Mouse (Mus musculus) telencephalon, adult 2 months (tissue): ENCODE data around the gene Cd4.
"Not testable (repeated sequence)": the region's sequence is repeated elsewhere in the genome, so short reads cannot be mapped to it uniquely, and the experiment has no call there.

Source experiments
- DNase-seq: peaks from one replicate; pipeline ENCODE4 v3.0.0-alpha.2; 2011; ENCODE audit warnings: low read depth, low spot score

Cd4 gene

GRCm38 (mm10) chr6:124915942-124916694 is 28.1 kb upstream of the Cd4 start:
- DNase-seq, result peak; percentile 83

DNA sequence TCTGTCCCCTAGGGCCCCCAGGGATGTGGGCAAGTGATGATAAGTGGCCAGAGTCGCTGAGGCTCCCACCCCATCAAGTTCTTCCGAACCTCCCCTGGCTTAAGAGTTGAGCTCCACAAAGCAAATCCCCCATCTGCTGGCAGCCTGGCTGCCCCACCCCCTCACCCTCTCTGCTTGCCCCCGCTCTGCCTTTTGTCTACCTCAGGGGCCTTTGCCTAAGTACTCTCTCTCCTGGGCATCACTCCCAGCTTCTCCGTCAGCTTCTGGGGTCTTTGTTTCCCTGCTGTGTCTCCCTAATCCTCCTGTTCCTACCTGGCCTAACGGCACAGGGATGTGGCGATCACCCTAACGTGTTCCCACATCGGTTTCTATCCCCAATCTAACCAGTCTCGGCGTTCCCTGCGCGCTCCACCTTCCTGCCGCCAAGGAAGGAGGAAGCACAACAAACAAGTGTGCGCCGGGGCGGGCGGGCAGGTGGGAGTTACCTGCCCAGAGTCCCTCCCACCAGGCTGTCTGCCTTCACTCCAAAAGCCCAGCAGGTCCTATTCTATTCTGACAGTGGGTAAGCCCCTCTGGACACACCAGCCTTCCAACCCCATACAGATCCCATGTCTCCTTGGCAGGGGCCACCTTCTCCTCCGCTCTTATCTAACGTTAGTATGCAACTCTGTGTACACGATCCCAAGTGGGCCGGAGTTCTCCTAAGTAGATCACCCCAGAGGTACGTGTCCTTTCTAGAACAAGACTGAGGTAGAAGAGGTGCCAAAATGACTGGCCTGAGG is 27.3 kb upstream of the Cd4 start:
- DNase-seq, result no peak

- no peak for DNase-seq
Observed at GRCm38 (mm10) chr6:124914511-124914910, 26.5 kb upstream of the Cd4 start.

DNA sequence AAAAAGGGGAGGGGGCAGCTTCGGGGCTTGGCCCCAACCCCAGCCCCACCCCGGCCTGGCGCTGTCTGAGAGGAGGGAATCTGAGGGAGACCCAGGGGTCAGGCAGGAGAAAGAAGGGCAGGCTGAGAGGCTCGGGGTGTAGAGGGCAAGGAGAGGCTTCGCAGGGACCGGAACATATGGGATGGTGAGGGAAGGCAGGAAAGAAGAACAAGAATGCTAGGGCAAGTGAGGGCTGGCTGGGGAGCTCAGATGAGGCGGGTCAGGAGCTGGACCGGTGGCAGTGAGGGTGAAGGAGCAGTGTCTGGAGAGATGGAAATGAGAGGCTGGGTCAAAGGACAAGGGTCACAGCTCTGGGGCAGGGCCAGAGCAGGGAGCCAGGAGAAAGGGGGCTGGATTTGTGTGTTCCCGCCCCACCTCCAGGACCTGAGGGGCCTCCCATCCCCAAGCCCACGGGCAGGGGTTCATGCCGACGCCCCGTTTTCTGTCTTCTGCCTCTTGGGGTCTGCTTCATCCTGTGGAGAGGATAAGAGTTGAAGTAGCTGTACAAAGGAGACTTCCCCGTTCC is 25.8 kb upstream of the Cd4 start:
- DNase-seq, result no peak

DNA sequence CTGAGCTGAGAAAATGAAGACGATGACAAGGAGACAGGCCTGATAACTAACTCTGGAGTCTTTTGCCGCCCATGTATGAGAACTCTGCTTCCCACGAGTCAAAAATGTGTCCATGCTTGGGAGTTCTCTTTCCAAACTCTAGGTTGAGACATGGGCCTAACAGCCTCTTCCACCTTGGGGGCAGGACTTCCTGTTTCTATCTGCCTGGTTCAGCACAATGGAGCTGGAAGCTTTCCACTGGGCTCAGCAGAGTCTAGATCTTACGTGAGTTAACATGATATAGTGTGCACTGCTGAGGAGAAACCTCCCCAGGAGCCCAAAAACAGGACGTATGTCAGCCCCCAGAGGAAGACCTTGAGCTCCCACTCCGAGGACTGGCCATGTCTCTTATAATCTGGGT is 25.2 kb upstream of the Cd4 start:
- no peak for DNase-seq

DNA sequence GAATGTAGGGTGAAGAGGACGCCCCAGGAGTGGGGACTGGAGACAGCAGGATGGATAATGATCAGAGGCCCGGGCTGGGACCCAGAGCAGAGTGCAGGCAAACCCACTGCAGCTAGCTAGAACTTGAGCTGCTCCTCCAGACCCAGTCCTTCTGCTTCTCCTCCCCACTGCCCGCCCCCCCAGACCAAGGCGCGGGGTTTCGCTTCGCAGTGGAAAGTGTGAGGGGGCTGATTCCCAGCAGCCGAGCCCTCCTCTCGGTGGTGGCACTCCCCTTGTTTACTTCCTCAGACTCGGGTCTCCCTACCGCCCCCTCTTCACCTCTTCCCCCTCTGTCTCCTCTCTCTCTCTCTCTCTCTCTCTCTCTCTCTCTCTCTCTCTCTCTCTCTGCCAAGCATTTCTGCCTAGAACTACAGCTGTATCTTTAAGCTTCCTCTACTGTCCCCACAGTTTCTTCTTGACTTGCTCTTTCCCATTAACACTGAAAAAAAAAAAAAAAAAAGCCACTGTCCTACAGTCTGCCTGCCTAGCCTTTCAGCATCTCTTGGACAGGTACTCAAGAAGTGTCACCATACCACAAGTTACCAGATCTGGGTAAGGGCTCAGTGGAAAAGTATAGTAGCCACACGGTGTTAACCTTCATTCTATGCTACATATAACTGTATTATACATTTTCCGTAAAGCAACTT is 23.7 kb upstream of the Cd4 start, which contains the start of gene Lag3:
Lag3 (minus strand) TSS at position 173 of the 686 bp plus-strand sequence.
- no peak for DNase-seq

- DNase-seq, result no peak
Observed at GRCm38 (mm10) chr6:124910032-124910431, 22.0 kb upstream of the Cd4 start.

GRCm38 (mm10) chr6:124907767-124908166 is 19.7 kb upstream of the Cd4 start:
- no peak for DNase-seq

DNA sequence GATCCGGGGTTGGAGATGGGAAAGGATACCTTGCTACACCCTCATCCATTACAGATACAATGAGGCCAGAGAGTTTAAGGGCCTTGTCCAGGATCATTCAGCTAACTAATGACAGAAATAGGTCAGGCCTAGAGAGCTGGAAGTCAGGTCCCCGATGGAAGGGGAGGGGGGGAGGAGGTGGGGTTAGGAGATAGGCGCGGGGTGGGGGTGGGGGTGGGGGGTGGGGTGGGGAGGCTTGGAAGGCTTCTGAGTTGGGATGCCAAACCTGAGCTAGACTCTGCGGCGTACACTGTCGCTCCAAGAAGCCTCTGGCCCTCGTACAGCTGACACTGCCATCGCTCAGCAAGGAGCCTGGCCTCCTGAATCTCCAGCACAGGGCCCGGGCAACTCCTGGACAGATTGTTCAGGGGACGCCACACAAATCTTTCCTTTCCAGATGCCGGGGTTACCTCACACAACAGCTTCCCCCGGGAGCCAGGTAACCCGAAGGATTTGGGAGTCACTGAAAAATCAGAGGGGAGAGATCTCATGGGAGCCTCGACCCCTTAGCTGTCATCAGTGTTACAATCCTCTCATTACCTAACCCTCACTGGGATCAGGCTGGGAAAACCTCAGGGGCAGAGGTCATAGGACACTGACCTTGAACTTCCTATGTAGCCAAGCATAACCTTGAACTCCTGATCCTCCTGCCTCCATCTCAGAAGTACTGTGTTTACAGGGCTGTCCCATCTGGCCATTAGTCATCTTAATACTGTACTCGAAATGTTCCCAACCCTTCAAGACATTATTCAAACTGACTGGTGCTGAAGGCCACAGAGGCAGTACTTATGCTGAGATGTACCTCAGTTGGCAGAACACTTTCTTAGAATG is 17.2 kb upstream of the Cd4 start:
- DNase-seq, result no peak

- DNase-seq, result peak; percentile 92
Observed at GRCm38 (mm10) chr6:124904161-124904981, 16.4 kb upstream of the Cd4 start.

- peak; percentile 77 for DNase-seq
Observed at GRCm38 (mm10) chr6:124903580-124904151, 15.6 kb upstream of the Cd4 start.

GRCm38 (mm10) chr6:124901851-124902250 is 13.8 kb upstream of the Cd4 start:
- no peak for DNase-seq

DNA sequence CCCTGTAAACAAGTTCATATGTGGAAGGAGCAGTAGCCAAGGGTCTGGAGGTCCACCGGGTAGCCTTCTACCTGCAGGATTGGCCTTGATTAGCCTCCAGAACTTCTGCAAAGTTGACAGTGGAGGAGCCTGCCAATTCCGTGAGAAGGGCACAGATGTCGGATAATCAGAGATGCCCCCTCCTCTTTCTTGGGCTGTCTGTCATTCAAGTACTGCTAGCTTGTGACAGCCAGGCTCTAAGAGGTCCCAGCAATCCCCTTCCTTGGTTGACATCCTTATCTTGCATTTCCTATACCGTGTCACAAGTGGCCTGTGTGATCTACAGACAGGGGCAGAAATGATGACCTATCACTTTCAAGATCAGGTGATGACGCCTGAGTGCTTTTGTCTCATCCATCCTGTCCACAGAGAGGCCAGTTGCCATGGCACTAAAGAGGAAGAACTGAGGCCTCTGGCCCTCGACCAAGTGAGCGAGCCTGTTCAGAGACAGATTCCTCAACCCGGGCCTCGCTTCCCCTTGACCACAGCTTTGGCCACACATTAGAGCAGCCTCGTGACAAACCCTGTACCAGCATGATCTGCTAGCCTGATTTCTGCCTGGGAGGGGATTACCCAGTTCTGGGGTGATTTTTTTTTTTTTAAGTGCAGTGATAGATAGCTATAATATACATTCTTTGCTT is 12.9 kb upstream of the Cd4 start:
- no peak for DNase-seq

GRCm38 (mm10) chr6:124900056-124900800 is 12.2 kb upstream of the Cd4 start:
- no peak for DNase-seq

GRCm38 (mm10) chr6:124898359-124898758 is 10.3 kb upstream of the Cd4 start:
- no peak for DNase-seq

GRCm38 (mm10) chr6:124894113-124894512 is 6.1 kb upstream of the Cd4 start:
- not testable (repeated sequence) for DNase-seq

DNA sequence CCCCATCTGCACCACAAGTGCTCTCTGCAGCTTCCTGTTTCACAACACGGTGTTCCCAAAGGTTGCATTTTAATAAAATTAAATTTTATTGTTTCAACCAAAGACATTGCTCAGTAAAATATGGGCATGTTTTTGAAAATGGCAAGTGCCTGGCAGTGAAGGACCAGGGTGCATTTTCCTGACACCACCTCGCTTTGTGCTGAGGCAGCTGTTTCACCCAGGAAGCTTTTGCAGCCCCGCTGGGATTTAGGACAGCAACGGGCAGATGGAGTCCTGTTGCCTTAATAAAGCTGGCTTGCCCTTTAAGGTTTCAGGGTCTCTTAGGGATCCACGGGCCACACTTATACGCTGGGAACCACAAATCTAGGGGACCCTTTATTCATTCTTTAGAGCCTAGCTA is 3.0 kb upstream of the Cd4 start:
- no peak for DNase-seq

GRCm38 (mm10) chr6:124888555-124889125 is 619 bp upstream of the Cd4 start:
- DNase-seq, result no peak
